Mouse (Mus musculus) myocyte (in vitro differentiated cells): Measurements from ENCODE around the gene Atg4c.

Experiments used
- MYOD1 ChIP-seq, 3 experiments: IDR thresholded peaks; one replicate each; pipeline ENCODE4 v1.6.1; 2011; ENCODE audit warnings: control low read depth in 2 of 3, low read depth in 2 of 3, mild to moderate bottlenecking in 2 of 3, moderate library complexity in 1 of 3; ENCODE audit not compliant: insufficient read length in 2 of 3, control insufficient read depth in 1 of 3
- REST ChIP-seq: IDR thresholded peaks from one replicate; pipeline ENCODE4 v1.6.1; 2011; ENCODE audit warnings: mild to moderate bottlenecking, control low read depth, moderate library complexity; ENCODE audit not compliant: insufficient read depth, insufficient read length
- SRF ChIP-seq: IDR thresholded peaks from one replicate; pipeline ENCODE4 v1.6.1; 2011; ENCODE audit warnings: low read depth; ENCODE audit not compliant: control insufficient read depth, insufficient read length

DNA sequence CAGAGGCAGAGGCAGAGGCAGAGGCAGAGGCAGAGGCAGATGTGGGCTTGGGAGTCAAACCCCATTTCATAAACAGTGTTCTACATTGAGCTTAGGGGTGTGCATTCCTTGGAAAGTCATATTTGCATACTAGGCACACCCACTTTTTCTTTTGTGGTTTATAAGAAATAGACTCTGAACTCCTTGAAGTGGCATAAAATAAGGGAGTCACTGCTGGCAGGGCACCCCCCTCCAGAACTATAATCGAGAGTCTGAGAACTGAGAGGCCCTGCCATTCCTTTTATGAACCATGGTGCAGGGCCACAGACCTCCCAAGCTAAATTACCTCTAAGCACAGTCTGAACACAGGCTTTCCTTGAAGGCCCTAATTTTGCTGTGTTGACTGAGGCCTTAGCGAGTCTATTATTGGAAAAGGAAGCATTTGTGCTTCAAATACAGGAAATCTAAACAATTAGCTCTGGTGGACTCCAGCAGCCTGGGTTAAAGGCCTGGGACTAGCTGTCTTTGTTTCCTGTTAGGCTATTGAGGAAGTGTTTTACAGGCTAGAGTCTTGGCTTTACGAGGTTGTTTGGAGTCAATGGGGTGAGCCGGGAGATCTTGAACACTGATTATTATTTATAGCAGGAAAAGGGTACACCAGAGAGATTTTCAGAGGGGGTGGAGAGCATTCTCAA lies 41.7 kb upstream of the Atg4c start:
- TF ChIP-seq MYOD1 (IDR thresholded peaks at IDR 0.05; ENCODE audit: control insufficient read depth in 1 of 3, insufficient read length in 2 of 3, low read depth in 2 of 3) = no peak
- TF ChIP-seq SRF = no peak
- no peak for TF ChIP-seq REST
